Comparison of ENCODE assay signal across 8 mouse cellular contexts in the genomic region with DNA sequence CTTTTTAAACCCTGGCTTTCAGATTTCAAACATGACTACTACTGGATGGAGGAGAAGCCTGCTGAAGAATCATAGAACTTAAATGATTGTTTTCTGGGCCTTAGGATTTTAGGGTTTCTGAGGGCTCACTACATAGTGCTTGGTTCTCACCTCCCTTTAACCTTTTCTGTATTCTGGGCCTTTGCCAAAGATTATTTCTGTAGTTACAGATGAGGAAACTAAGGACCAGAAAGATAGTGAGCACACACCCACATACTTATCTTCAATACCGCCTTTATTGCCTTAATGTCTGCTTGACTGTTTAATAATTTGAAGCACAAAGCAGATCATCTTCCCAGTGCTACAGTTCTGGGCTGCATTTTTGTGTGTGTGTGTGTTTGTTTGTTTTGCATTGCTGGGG. TPM values are rescaled to one million over a fixed set of nuclear protein-coding genes. Genes with fewer than 3 reads are reported as not detected.
DNase-seq lines count a peak whose midpoint lies in the region; ATAC-seq and TF ChIP-seq lines count a peak whose summit lies in the region.

No protein-coding gene starts in this region.

- peak overlapping the region; percentile 80 for H3K4me3 ChIP-seq in heart, embryonic 10.5 days
- H3K4me3 ChIP-seq in ES-Bruce4 (ENCODE audit: low read depth, low read length) (peak overlapping the region; percentile 93; the same call in 1 of the 2 replicates), macrophage (ENCODE audit: inconsistent target) (peak overlapping the region; percentile 56)
- peak overlapping the region; percentile 98 for H3K4me3 ChIP-seq in forebrain, postnatal 0 days (ENCODE audit: low read depth, low read length)

- no peak for ATAC-seq in forebrain, postnatal 0 days

- H3K9ac ChIP-seq in ES-Bruce4 (ENCODE audit: low read depth, poor library complexity, severe bottlenecking) = peak overlapping the region; percentile 99
- H3K9ac ChIP-seq in forebrain, postnatal 0 days = peak overlapping the region; percentile 88; the same call in 1 of the 2 replicates

- H3K79me2 ChIP-seq in macrophage (ENCODE audit: inconsistent target) = peaks cover 58% of the 10 kb centered on the region

- no peak for TF ChIP-seq POLR2A in ES-Bruce4 (IDR thresholded peaks at IDR 0.05; ENCODE audit: insufficient read depth, low read length)

- TF ChIP-seq CTCF in ES-Bruce4 (IDR thresholded peaks at IDR 0.05; ENCODE audit: low read depth, low read length) = no peak
- no peak for TF ChIP-seq CTCF in forebrain, postnatal 0 days (IDR thresholded peaks at IDR 0.05; ENCODE audit: low read depth)

- no peaks in the 10 kb centered on the region for H3K27me3 ChIP-seq in heart, embryonic 10.5 days (ENCODE audit: insufficient read depth, poor library complexity, severe bottlenecking)
- H3K27me3 ChIP-seq in ES-Bruce4 (ENCODE audit: control insufficient read depth, insufficient read depth, low read length, poor library complexity, severe bottlenecking) = no peaks in the 10 kb centered on the region
- no peaks in the 10 kb centered on the region for H3K27me3 ChIP-seq in forebrain, postnatal 0 days (ENCODE audit: insufficient read depth, low read length)

- peak overlapping the region; percentile 99; the same call in 1 of the 2 replicates for H3K27ac ChIP-seq in heart, embryonic 10.5 days
- no peak overlapping the region for H3K27ac ChIP-seq in ES-Bruce4 (ENCODE audit: insufficient read depth, low read length)
- no peak overlapping the region for H3K27ac ChIP-seq in forebrain, postnatal 0 days (ENCODE audit: low read depth, low read length)
- no peak overlapping the region for H3K27ac ChIP-seq in macrophage

- WGBS in heart, embryonic 10.5 days = 41% methylated on average over 1 of the region's 1 CpGs
- WGBS in forebrain, postnatal 0 days = 63% methylated on average over 1 of the region's 1 CpGs
- WGBS in macrophage (ENCODE audit: missing documents) = 88% methylated on average over 1 of the region's 1 CpGs

- H3K36me3 ChIP-seq in heart, embryonic 10.5 days = no peaks in the 10 kb centered on the region
- H3K36me3 ChIP-seq in ES-Bruce4 (ENCODE audit: control insufficient read depth, insufficient read depth, low read length, poor library complexity, severe bottlenecking) = no peaks in the 10 kb centered on the region
- H3K36me3 ChIP-seq in forebrain, postnatal 0 days (ENCODE audit: insufficient read depth) = no peaks in the 10 kb centered on the region
- H3K36me3 ChIP-seq in macrophage (ENCODE audit: inconsistent target) = no peaks in the 10 kb centered on the region

- H3K4me1 ChIP-seq in heart, embryonic 10.5 days = peaks cover 13% of the 10 kb centered on the region
- H3K4me1 ChIP-seq in ES-Bruce4 (ENCODE audit: control insufficient read depth, insufficient read depth, low read length) = peaks cover 3% of the 10 kb centered on the region
- peaks cover 14% of the 10 kb centered on the region for H3K4me1 ChIP-seq in forebrain, postnatal 0 days (ENCODE audit: insufficient read depth)

- H3K9me3 ChIP-seq in heart, embryonic 10.5 days = no peaks in the 10 kb centered on the region
- no peaks in the 10 kb centered on the region for H3K9me3 ChIP-seq in ES-Bruce4 (replicated peaks; ENCODE audit: control insufficient read depth, insufficient read depth, low read length, poor library complexity, severe bottlenecking)
- H3K9me3 ChIP-seq in forebrain, postnatal 0 days (ENCODE audit: low read length) = no peaks in the 10 kb centered on the region

- no peak for TF ChIP-seq EP300 in ES-Bruce4 (IDR thresholded peaks at IDR 0.05; ENCODE audit: insufficient read depth, low read depth, low read length)

- H3K4me2 ChIP-seq in forebrain, postnatal 0 days (ENCODE audit: low read depth) = peak overlapping the region; percentile 58

- DNase-seq in heart, embryonic 10.5 days (ENCODE audit: low spot score) = no peak
- no peak for DNase-seq in heart, adult 9 months (ENCODE audit: low spot score in 2 of 2)
- no peak for DNase-seq in forebrain, postnatal 0 days
- no peak for DNase-seq in adrenal gland, postnatal 14 days
- DNase-seq in layer of hippocampus, postnatal 36 days = no peak
- no peak for DNase-seq in frontal cortex, adult 2 months (ENCODE audit: extremely low spot score in 1 of 2, low spot score in 1 of 2)

RNA-seq across cellular contexts. Expression of a gene that starts 5.2 kb away (rescaled TPM):
- polyA plus RNA-seq in heart, embryonic 10.5 days (2016; fragmentation: Nextera tagmentation; extraction: Ambion mirVana) = 36.0 and 49.3 TPM in 2 replicates
- 183 and 202 TPM in 2 replicates for polyA plus RNA-seq in ES-Bruce4 (2011; ENCODE audit: insufficient read depth, insufficient read length, low read depth, missing spikeins)
- 192 and 194 TPM in 2 replicates for total RNA-seq in forebrain, postnatal 0 days (2014; rRNA removed)
- 61.7 and 69.9 TPM in 2 replicates for polyA plus RNA-seq in forebrain, postnatal 0 days (2015; fragmentation: Nextera tagmentation; extraction: Ambion mirVana)
- 100 to 1,000 TPM in 3 of 26 experiments, 10 to 100 TPM in 23; 46.7 to 113 (median 70.4) TPM for total RNA-seq in macrophage (2018; cell fraction: chromatin; rRNA removed)
- 10 to 100 TPM; 63.3 to 97.1 (median 79.0) TPM for total RNA-seq in macrophage (2018; cell fraction: cytosol; rRNA removed)
- 100 to 1,000 TPM in 1 of 26 experiments, 10 to 100 TPM in 25; 49.6 to 102 (median 63.2) TPM for total RNA-seq in macrophage (2018; cell fraction: nucleus; rRNA removed)
- 76.1 to 97.1 TPM (median 82.6 TPM) in 3 replicates for polyA plus RNA-seq in macrophage (2018)
- 244 and 247 TPM in 2 replicates for total RNA-seq in adrenal gland, postnatal 14 days (2021)
- 100 to 1,000 TPM; 236 to 240 TPM for total RNA-seq in layer of hippocampus, postnatal 36 days (2021)
- 182 and 198 TPM in 2 replicates for polyA plus RNA-seq in frontal cortex, adult 2 months (2012; rRNA removed)
